Mouse (Mus musculus) layer of hippocampus, adult 2 months (tissue): Measurements from ENCODE around the gene Erc2. TPM values are rescaled to one million over a fixed set of nuclear protein-coding genes. Genes with fewer than 3 reads are reported as not detected.

Experiments
- DNase-seq, 2 experiments: peaks; one replicate each; pipeline ENCODE4 v3.0.0; 2022; ENCODE audit warnings: low spot score in 2 of 2
- H3K27ac ChIP-seq: fragments of 200-600 bp; 2 replicates; pipeline ENCODE4 v1.8.1; 2022
- H3K4me3 ChIP-seq: fragments of 200-600 bp; 2 replicates; pipeline ENCODE4 v1.8.1; 2022; ENCODE audit warnings: mild to moderate bottlenecking
- CTCF ChIP-seq: fragments of 200-600 bp; conservative IDR thresholded peaks from 2 replicates; pipeline ENCODE4 v1.8.1; 2022; ENCODE audit warnings: antibody characterized with exemption, mild to moderate bottlenecking, moderate library complexity
- total RNA-seq, 2 experiments: library from RNA; stranded (reverse); gene quantifications; 2 replicates each; pipeline ENCODE4 v1.2.3; 2021

The Erc2 gene
- total RNA-seq, 2 experiments from 2014 or later, result 236 to 244 TPM

DNA sequence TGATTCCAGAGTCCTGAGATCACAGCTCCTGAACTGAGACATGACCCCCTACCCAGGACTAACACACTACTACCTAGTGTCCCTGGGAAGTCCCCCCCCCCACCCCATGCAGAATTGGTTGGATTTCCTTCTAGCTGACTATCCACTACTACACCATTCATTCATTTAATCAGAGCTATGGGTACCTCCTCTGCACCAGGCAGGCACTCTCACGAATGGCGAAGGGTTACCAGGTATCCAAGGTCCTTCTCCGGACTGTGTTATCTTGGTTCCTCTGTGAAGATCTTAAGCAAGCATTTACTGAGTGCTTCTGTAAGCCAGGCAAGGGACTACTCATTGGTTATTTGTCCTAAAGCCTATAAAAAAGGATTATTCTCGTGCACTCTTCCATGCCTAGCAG lies 737.8 kb downstream of the Erc2 start:
- Histone ChIP-seq H3K4me3 (no peak overlapping the region), H3K27ac (no peak overlapping the region)
- TF ChIP-seq CTCF, result no peak
- no peak for DNase-seq

DNA sequence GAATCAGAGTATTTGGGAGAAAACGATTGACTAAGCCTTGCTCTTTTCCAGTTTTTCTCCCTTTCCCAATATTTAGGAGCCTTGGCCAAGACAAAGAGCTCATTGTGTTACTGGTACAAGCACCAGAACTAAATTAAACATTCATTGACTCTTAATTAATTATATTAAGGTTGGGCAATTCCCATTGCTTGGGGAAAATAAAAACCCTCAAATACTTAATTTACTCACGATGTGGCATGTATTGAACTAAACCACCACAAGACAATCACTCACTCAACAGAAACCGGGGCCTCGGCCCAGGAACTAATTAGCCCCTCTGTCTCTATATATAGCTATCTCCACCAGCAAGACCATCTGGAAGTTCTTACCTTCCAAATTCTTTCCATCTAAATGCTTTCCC lies 740.1 kb downstream of the Erc2 start:
- no peak for TF ChIP-seq CTCF

DNA sequence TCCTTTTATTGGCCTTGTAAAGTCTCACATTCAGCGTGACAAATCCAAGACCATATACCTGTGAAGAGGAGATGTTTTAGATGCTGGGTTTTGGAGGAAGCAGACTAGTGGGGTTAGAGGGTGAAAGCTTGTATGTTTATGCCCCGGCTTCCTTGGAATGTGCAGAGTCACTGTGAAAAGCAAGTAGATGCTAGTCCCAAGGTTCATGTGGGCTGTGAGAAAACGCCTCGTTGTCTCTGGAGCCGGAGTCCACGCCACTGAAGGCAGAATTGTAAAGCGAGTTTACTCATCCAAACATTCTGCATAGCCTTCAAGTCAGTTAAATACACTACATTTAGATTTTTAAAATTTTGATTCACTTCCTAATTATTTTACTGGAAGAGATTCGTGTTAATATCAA lies 748.5 kb downstream of the Erc2 start:
- no peak for TF ChIP-seq CTCF
- Histone ChIP-seq H3K27ac (no peak overlapping the region), H3K4me3 (no peak overlapping the region)
- no peak for DNase-seq

More for the DNA sequence above, 740.1 kb downstream of the Erc2 start:
- no peak for DNase-seq
- H3K4me3 ChIP-seq, result no peak overlapping the region
- H3K27ac ChIP-seq, result no peak overlapping the region

DNA sequence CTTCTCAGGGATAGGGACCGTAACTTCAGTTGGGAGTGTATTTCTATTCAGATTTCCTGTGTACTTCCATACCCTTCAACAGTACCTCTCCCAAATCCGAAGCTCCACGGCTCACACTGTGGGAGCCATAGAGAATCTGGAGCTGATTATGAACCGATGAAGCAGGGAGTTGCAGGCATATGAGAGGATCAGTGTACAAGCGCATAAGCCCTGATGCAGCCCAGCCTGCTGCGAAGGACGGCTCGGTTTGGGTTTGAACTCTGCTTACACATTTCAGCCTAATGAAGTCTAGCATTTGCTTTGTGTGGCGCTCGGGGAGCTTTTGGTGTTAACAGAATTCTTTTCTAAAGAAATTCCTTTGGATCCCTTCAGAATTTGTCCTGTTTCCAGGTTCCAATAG lies 749.4 kb downstream of the Erc2 start:
- TF ChIP-seq CTCF, result no peak
- H3K27ac ChIP-seq, result no peak overlapping the region
- no peak overlapping the region for H3K4me3 ChIP-seq
- DNase-seq, result no peak

DNA sequence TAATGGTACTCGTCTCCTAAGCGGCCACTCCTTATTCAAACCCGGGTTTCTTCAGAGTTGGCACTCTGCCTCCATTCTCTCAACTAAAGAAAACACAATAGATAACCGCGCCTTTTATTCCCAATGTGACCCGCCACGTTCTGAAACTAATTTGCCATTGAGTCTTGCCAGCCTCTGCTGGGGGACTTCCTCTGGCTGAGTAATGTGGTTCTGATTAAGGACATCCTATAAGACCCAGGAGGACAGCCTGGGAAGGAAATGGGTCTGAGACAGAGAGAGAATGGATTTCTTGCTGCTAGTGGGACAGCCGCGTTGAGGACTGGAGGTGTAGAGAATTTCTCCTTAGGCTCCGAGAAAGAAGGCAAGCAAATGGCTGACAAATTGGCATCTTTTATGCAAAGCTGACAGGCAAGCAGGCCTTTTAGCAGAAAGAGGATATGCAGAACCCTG lies 753.4 kb downstream of the Erc2 start:
- Histone ChIP-seq H3K4me3 (no peak overlapping the region), H3K27ac (no peak overlapping the region)
- no peak for TF ChIP-seq CTCF
- no peak for DNase-seq

DNA sequence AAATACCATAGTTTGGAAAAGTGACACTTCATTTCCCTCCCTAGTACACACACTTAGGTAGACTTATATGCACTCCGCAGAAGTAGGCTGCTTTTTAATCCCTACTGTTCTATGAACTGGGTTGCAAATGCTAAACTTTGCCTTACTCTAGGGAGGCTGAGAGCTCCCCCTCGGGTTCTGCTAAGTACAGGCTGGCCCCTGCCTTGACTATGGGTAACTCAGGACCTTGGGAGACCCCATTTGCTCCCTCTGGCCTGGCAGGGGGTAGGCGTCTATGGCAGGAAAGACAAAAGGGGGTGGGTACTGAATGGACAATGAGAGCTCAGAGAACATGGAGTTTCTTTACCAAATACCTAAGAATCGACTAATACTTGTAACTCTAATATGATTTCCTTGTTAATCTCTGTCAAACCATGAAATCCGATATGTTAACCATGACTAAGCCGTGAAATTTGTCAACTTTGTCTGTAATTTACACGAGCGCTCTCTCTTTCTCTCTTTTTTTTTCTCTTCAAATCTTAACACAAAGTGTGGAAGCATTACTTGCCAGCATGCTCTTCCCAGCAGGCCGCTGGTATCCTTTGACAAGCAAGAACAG lies 754.1 kb downstream of the Erc2 start:
- H3K4me3 ChIP-seq, result no peak overlapping the region
- H3K27ac ChIP-seq, result 0 out of 2 replicates have a peak overlapping the region, but pooled peaks have one; percentile 4
- DNase-seq, result no peak
- no peak for TF ChIP-seq CTCF

DNA sequence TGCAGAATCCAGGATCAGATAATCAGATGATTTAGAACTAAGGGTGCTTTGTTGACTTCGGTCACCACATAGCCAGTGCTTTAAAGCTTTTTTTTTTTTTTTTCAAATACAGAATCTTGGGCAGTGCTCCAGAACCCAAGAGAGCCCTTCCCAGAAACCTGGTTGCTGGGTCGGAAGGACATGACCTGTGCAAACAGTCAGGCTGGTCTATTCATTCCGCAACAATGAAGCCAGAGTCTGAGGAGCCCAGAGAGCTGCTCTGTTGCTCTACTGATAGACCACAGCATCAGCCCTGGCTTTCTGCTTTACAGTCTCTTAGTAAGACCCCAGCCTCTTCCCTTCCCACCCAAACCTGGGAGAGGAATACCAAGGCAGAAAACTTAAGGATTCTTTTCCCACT lies 755.3 kb downstream of the Erc2 start:
- no peak for TF ChIP-seq CTCF
- Histone ChIP-seq H3K4me3 (no peak overlapping the region), H3K27ac (no peak overlapping the region)
- no peak for DNase-seq

DNA sequence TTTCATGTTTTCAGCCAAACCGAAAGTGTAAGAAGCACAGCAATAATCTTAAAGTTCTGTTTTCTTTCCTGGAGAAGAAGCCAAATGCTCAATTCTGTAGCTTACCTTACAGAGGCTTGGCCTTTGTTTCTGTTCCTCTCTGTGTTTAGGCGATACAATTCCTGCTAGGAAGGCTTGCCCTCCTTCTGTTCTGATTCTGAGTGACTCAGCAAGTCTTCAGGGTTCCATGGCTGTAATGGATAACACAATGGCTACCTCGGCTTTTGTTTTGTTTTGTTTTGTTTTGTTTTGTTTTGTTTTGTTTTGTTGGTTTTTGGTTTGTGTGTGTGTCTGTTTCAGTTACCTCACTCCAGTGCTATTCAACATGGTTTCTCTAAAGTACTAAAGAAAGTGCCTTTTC lies 757.9 kb downstream of the Erc2 start:
- H3K4me3 ChIP-seq, result no peak overlapping the region
- no peak for DNase-seq
- no peak overlapping the region for H3K27ac ChIP-seq
- no peak for TF ChIP-seq CTCF

DNA sequence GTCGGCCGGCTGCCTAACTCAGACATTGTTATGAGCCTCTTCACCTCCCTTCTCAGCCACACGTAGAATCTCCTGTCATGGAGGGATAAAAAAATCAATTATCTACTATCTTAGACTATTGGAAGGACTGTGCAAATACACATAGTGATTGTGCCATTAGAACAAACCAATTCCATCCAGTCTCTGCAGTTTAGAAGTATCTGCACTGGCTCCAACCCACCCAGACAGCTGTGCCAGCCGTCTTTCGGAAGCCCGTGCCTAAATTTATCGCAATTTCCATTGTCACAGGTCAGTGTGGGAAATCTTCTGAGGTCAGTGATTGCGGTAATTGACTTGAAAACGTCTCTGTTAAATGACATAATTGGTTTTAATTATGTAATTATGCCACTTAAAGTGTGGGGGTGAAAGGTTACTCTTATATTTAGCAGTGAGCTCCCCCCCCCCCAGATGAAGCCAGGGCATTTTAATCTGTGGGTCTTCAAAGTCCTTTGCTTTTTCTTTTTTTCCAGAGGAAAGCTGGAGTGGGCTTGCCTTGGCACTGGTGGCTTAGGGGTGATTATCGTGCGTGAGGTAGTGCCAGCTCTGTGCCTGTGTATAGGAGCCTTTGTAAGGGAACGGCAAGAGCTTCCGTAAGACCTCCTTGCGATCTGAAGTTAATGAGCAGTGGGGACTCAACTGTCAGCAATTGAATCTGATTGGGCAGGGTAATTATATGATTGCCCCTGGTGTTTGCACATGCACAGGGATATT lies 759.7 kb downstream of the Erc2 start:
- Histone ChIP-seq H3K27ac (no peak overlapping the region), H3K4me3 (no peak overlapping the region)
- DNase-seq, result no peak
- TF ChIP-seq CTCF, result no peak

DNA sequence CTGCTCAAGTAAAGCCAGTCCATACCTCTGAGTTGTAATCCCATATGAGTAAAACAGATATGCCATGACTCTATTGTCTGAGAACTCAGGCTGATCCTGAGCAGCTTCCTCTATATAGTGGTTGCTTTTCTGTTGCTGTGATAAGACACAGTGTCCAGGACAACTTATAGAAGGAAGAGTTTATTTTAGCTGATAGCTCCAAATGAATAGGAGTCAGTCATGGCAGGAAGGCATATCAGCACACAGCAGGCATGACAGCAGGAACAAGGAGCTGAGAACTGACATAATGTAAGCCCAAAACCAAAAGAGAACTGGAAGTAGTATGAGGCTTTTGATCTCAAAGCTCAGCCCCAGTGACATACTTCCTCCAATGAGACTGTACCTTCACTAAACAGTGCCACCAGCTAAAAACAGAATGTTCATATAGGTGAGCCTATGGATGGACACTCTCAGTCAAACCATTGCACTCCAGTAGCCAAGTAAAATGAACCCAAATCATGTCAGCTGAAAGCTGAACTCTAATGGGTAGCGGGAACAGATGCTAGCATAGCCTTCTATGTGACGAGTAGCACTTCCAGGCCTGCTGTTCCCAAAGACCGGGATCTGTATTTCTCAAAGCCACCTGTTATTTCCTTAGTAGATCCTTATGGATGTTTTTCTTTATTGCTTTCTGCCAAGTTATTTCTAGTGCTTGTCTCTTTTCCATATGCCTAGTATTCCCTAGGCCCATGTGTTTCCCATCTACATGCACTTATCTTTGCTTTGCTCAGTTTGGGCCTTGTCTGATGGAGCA lies 764.8 kb downstream of the Erc2 start:
- DNase-seq, result peak; percentile 21 to 35
- H3K4me3 ChIP-seq, result no peak overlapping the region
- TF ChIP-seq CTCF, result no peak
- H3K27ac ChIP-seq, result no peak overlapping the region

DNA sequence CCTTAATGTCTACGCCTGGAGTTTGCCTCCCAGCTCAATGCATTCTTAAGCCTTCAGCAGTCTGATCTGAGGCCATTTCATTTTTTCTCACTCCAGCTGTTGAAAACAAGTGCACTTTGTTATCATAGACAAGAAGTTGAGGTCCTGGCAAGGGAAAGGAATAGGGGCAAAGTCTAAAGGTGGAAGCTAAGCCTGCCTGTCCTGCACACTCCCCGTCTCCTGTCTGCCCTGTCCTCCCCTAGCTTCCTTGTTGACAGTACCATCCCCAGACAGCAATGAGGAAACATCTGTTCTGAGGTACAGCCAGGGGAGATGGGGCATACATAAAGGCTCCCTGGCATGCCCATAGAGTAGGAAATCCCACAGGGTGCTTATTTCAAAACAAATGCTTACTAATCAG lies 776.7 kb downstream of the Erc2 start:
- no peak for DNase-seq
- Histone ChIP-seq H3K4me3 (no peak overlapping the region), H3K27ac (no peak overlapping the region)
- TF ChIP-seq CTCF, result no peak

DNA sequence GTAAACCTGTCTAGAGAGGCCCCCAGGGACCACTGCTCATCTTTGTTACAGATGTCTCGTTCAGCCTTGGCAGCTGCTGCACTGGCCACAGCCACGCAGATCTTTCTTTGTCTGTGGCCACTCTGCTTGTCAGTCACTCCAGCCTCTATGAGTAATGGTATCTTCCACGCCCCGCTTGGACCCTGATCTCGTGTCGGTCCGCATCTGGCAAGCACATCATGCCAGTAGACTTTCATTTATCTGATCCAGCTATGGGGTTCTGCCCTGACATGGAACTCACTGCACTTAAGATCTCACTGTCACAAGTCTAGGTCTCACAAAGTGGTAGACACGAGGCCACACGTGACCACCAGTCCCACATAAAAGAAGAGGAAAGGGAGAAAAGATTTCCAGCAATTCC lies 777.7 kb downstream of the Erc2 start:
- no peak for DNase-seq
- Histone ChIP-seq H3K27ac (no peak overlapping the region), H3K4me3 (no peak overlapping the region)
- no peak for TF ChIP-seq CTCF

DNA sequence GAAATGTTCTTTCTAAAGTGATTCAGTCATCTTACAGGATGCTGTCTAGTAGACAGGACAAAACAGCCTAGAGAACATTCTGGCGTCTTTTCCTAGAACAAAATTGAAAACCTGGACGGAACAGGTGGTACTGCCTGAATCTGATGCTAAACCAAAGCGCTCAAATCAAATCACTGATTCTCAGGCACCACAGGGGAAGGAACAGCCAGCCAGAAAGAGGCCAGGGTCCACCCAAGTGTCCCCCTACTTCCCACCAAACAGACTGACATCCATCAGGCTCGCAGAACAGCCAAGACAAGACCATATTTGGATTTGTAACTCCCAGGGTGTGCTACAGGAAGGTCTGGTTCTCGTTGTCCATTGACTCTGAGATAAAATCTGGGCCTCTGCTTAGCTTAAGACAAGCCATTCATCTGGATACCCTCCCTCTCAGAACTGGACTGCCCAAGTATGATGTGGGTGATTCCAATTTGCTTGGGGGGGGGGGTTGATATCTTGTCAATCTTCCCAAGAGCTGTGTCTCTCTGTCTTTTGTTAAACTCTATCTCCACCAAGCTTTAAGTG lies 783.1 kb downstream of the Erc2 start:
- no peak for DNase-seq
- no peak for TF ChIP-seq CTCF
- Histone ChIP-seq H3K4me3 (no peak overlapping the region), H3K27ac (0 out of 2 replicates have a peak overlapping the region, but pooled peaks have one; percentile 25)
